In genomic region chr13:37506046-37506445, GRCm38 (mm10) we compare ENCODE assay signal across 8 mouse cellular contexts.
DNase-seq lines count a peak whose midpoint lies in the region; ATAC-seq and TF ChIP-seq lines count a peak whose summit lies in the region.

No protein-coding gene starts in this region.

- WGBS in embryonic facial prominence, embryonic 12.5 days: 62% methylated on average over 10 of the region's 10 CpGs
- WGBS in kidney, adult 2 months: 15% methylated on average over 10 of the region's 10 CpGs

- no peak for DNase-seq in layer of hippocampus, adult 2 months (ENCODE audit: low spot score in 2 of 2)
- DNase-seq in layer of hippocampus, adult 9-11 months: no peak
- DNase-seq in kidney, adult 2 months: peak; percentile 82
- DNase-seq in lung, postnatal 10 days: peak; percentile 64
- DNase-seq in right cerebral cortex, postnatal 4 days: no peak
- no peak for DNase-seq in urinary bladder, postnatal 25 days (ENCODE audit: low spot score)

- no peak for ATAC-seq in embryonic facial prominence, embryonic 12.5 days (ENCODE audit: insufficient number of reproducible peaks, insufficient read depth, low FRiP score, low TSS enrichment)
- ATAC-seq in granulocyte monocyte progenitor cell, adult 5-6 weeks (replicated peaks; ENCODE audit: poor library complexity, severe bottlenecking): no peak; the same call in 1 of the 2 replicates

- no peaks in the 10 kb centered on the region for H3K36me3 ChIP-seq in embryonic facial prominence, embryonic 12.5 days
- H3K36me3 ChIP-seq in kidney, adult 2 months (ENCODE audit: control insufficient read depth, insufficient read depth, low read length): no peaks in the 10 kb centered on the region

- no peaks in the 10 kb centered on the region for H3K9me3 ChIP-seq in embryonic facial prominence, embryonic 12.5 days

- no peak overlapping the region for H3K4me3 ChIP-seq in layer of hippocampus, adult 2 months
- no peak overlapping the region for H3K4me3 ChIP-seq in embryonic facial prominence, embryonic 12.5 days
- no peak overlapping the region for H3K4me3 ChIP-seq in kidney, adult 2 months (ENCODE audit: insufficient read depth, low read depth, low read length)

- H3K27me3 ChIP-seq in embryonic facial prominence, embryonic 12.5 days: no peaks in the 10 kb centered on the region
- H3K27me3 ChIP-seq in kidney, adult 2 months (replicated peaks; ENCODE audit: control insufficient read depth, insufficient read depth, low read length): no peaks in the 10 kb centered on the region

- TF ChIP-seq CTCF in layer of hippocampus, adult 2 months (conservative IDR thresholded peaks at IDR 0.05): no peak
- TF ChIP-seq CTCF in kidney, adult 2 months (conservative IDR thresholded peaks at IDR 0.05; ENCODE audit: insufficient read depth, insufficient read length, low read depth, low read length): no peak

- no peak overlapping the region for H3K4me2 ChIP-seq in embryonic facial prominence, embryonic 12.5 days (replicated peaks)

- H3K9ac ChIP-seq in embryonic facial prominence, embryonic 12.5 days: no peak overlapping the region

- 0 out of 2 replicates have a peak overlapping the region, but pooled peaks have one; percentile 20 for H3K27ac ChIP-seq in layer of hippocampus, adult 2 months
- H3K27ac ChIP-seq in embryonic facial prominence, embryonic 12.5 days: 0 out of 2 replicates have a peak overlapping the region, but pooled peaks have one; percentile 13
- H3K27ac ChIP-seq in kidney, adult 2 months (ENCODE audit: insufficient read depth, low read depth, low read length): peak overlapping the region; percentile 70

- no peak for TF ChIP-seq POLR2A in kidney, adult 2 months (IDR thresholded peaks at IDR 0.05; ENCODE audit: low read depth, low read length)

- H3K4me1 ChIP-seq in embryonic facial prominence, embryonic 12.5 days: peaks cover 25% of the 10 kb centered on the region
- H3K4me1 ChIP-seq in kidney, adult 2 months (ENCODE audit: control insufficient read depth, insufficient read depth, low read length): peaks cover 33% of the 10 kb centered on the region

Comparison
In these comparisons a context has a peak if more than half of its experiments do, and no peak if none do; other contexts are left out.
1. DNase-seq: peak in kidney, adult 2 months (single experiment) and lung, postnatal 10 days (single experiment); none in layer of hippocampus, adult 2 months (0 of 2), layer of hippocampus, adult 9-11 months (single experiment), right cerebral cortex, postnatal 4 days (single experiment) and urinary bladder, postnatal 25 days (single experiment).
2. H3K27ac ChIP-seq: peak in every context shown above with its lines; median percentile 70 in kidney, adult 2 months; 20 in layer of hippocampus, adult 2 months; 13 in embryonic facial prominence, embryonic 12.5 days.